Mouse (Mus musculus) lung, adult 2 months (tissue): Measurements from ENCODE around the gene Tbx3.

Experiments
- CTCF ChIP-seq: fragments of 200-500 bp; IDR thresholded peaks from 2 replicates; pipeline ENCODE4 v1.5.1; 2011; ENCODE audit warnings: mild to moderate bottlenecking, low read length, control low read depth; ENCODE audit not compliant: insufficient read depth
- POLR2A ChIP-seq: fragments of 200-500 bp; IDR thresholded peaks from 2 replicates; pipeline ENCODE4 v1.6.1; 2011; ENCODE audit warnings: low read depth, mild to moderate bottlenecking, control low read depth, low read length, borderline replicate concordance; ENCODE audit errors: extremely low read depth

DNA sequence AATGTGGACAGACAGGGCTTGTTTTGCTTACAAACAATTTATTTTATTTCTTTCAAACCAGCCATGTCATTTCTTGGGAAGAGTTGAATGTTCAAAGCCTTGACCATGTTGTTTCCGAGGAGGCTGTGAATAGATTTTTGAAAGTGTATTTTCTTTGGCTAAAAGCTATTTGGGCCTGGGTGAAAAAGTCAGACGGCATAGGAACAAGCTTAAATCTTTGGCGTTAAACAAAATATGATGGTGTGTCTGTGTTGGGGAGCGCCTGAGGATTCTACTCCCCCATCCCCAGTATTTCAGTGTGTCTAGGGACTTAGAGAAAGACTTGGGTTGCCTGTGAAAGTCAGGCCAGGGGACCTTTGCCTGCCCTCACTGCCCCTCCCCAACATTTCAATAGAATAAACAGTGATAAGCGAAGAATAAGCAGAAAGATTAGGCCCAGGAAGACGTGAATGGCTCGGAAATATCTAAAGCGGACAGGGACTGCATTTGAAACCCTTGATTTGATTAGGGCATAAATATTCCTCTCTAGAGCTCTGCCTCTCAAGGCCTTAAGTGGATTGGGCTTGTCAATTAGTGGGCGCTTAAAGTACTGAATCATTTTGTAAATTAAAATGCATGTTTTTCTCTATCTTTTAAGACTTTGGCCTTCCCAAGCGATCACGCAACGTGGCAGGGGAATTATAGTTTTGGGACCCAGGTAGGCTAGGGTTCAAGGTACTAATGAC is 4.3 kb downstream of the Tbx3 start:
- no peak for TF ChIP-seq CTCF
- TF ChIP-seq POLR2A: no peak
